In genomic region chrX:136958300-136958699, GRCm38 (mm10) we compare ENCODE assay signal across 10 mouse cellular contexts. TPM values are rescaled to one million over a fixed set of nuclear protein-coding genes. Genes with fewer than 3 reads are reported as not detected.
DNase-seq lines count a peak whose midpoint lies in the region; ATAC-seq and TF ChIP-seq lines count a peak whose summit lies in the region.
"Not testable (repeated sequence)": the region's sequence is repeated elsewhere in the genome, so short reads cannot be mapped to it uniquely, and the experiment has no call there.
"Had no signal": no experiment of that assay in that cellular context is flagged by ENCODE, and none has a peak within 500 bp of the region (broad histone marks: within the 10 kb centered on the region; RNA-seq: fewer than 3 reads in every experiment).

No protein-coding gene starts in this region.

- not testable (repeated sequence) for H3K9ac ChIP-seq in heart, embryonic 11.5 days (ENCODE audit: low read depth, low read length); hindbrain, embryonic 12.5 days; intestine, postnatal 0 days (ENCODE audit: low read depth, low read length); limb, embryonic 13.5 days; midbrain, embryonic 11.5 days (ENCODE audit: low read length); neural tube, embryonic 13.5 days

- H3K4me1 ChIP-seq in cerebellum, adult 2 months (ENCODE audit: control insufficient read depth, insufficient read depth, low read length); forebrain, embryonic 10.5 days; heart, embryonic 11.5 days (ENCODE audit: control insufficient read depth, insufficient read depth, low read length); hindbrain, embryonic 12.5 days; intestine, postnatal 0 days (replicated peaks; ENCODE audit: control insufficient read depth, insufficient read depth, low read length); limb, embryonic 13.5 days; midbrain, embryonic 11.5 days (ENCODE audit: control insufficient read depth, insufficient read depth, low read length); neural tube, embryonic 13.5 days (replicated peaks): not testable (repeated sequence)

- H3K27ac ChIP-seq in cerebellum, adult 2 months (ENCODE audit: insufficient read depth, low read length); forebrain, embryonic 10.5 days; heart, embryonic 11.5 days (ENCODE audit: low read depth, low read length); hindbrain, embryonic 12.5 days; intestine, postnatal 0 days (ENCODE audit: low read depth, low read length); limb, embryonic 13.5 days; midbrain, embryonic 11.5 days (ENCODE audit: low read depth, low read length); neural tube, embryonic 13.5 days (replicated peaks): not testable (repeated sequence)

- peak overlapping the region; percentile 51 for H3K4me2 ChIP-seq in heart, embryonic 11.5 days
- H3K4me2 ChIP-seq in hindbrain, embryonic 12.5 days (replicated peaks) = peak overlapping the region; percentile 44
- peak overlapping the region; percentile 54 for H3K4me2 ChIP-seq in intestine, postnatal 0 days (replicated peaks; ENCODE audit: low read depth)
- H3K4me2 ChIP-seq in limb, embryonic 13.5 days (replicated peaks) = peak overlapping the region; percentile 54
- H3K4me2 ChIP-seq in midbrain, embryonic 11.5 days = peak overlapping the region; percentile 36
- H3K4me2 ChIP-seq in neural tube, embryonic 13.5 days = peak overlapping the region; percentile 54

- H3K36me3 ChIP-seq in forebrain, embryonic 10.5 days (replicated peaks); heart, embryonic 11.5 days (ENCODE audit: control insufficient read depth, insufficient read depth, low read length); hindbrain, embryonic 12.5 days; intestine, postnatal 0 days (ENCODE audit: control insufficient read depth, insufficient read depth); limb, embryonic 13.5 days; midbrain, embryonic 11.5 days (ENCODE audit: control insufficient read depth, insufficient read depth, low read length); neural tube, embryonic 13.5 days: not testable (repeated sequence)

- not testable (repeated sequence) for TF ChIP-seq POLR2A in cerebellum, adult 2 months (IDR thresholded peaks at IDR 0.05; ENCODE audit: borderline replicate concordance, insufficient read depth, low read length)

- not testable (repeated sequence) for H3K27me3 ChIP-seq in cerebellum, adult 2 months (ENCODE audit: control insufficient read depth, insufficient read depth, low read length); forebrain, embryonic 10.5 days (ENCODE audit: poor library complexity, severe bottlenecking); heart, embryonic 11.5 days (ENCODE audit: control insufficient read depth, insufficient read depth, low read length); hindbrain, embryonic 12.5 days; intestine, postnatal 0 days (replicated peaks; ENCODE audit: control insufficient read depth, insufficient read depth, low read length); limb, embryonic 13.5 days; midbrain, embryonic 11.5 days (ENCODE audit: control insufficient read depth, insufficient read depth, low read length); neural tube, embryonic 13.5 days

- TF ChIP-seq CTCF in cerebellum, adult 2 months (IDR thresholded peaks at IDR 0.05; ENCODE audit: borderline replicate concordance, insufficient read depth, low read depth, low read length); intestine, postnatal 0 days (IDR thresholded peaks at IDR 0.05; ENCODE audit: low read depth): not testable (repeated sequence)

- not testable (repeated sequence) for H3K9me3 ChIP-seq in forebrain, embryonic 10.5 days; heart, embryonic 11.5 days (replicated peaks; ENCODE audit: control insufficient read depth, low read length); hindbrain, embryonic 12.5 days (replicated peaks); intestine, postnatal 0 days (ENCODE audit: control insufficient read depth); limb, embryonic 13.5 days; midbrain, embryonic 11.5 days (ENCODE audit: control insufficient read depth, low read length); neural tube, embryonic 13.5 days

- 45% methylated on average over 5 of the region's 5 CpGs for WGBS in cerebellum, adult 2 months
- 58% methylated on average over 5 of the region's 5 CpGs for WGBS in forebrain, embryonic 10.5 days
- WGBS in heart, embryonic 11.5 days (ENCODE audit: insufficient replicate concordance) = 61% methylated on average over 5 of the region's 5 CpGs
- WGBS in hindbrain, embryonic 12.5 days = 68% methylated on average over 5 of the region's 5 CpGs
- 51% methylated on average over 5 of the region's 5 CpGs for WGBS in intestine, postnatal 0 days
- WGBS in limb, embryonic 13.5 days = 59% methylated on average over 5 of the region's 5 CpGs
- 56% methylated on average over 5 of the region's 5 CpGs for WGBS in midbrain, embryonic 11.5 days
- 56% methylated on average over 5 of the region's 5 CpGs for WGBS in neural tube, embryonic 13.5 days

- DNase-seq in cerebellum, adult 2 months; forebrain, embryonic 10.5 days (ENCODE audit: extremely low spot score, low spot score); midbrain, embryonic 11.5 days (ENCODE audit: low spot score, missing footprints): not testable (repeated sequence)

- not testable (repeated sequence) for ATAC-seq in heart, embryonic 11.5 days (replicated peaks; ENCODE audit: insufficient number of reproducible peaks, low FRiP score, low TSS enrichment); intestine, postnatal 0 days; limb, embryonic 13.5 days (ENCODE audit: low FRiP score, low read depth)
- peak; percentile 39 for ATAC-seq in hindbrain, embryonic 12.5 days (ENCODE audit: low FRiP score)
- peak; percentile 49 for ATAC-seq in midbrain, embryonic 11.5 days (ENCODE audit: low FRiP score)
- peak; percentile 49 for ATAC-seq in neural tube, embryonic 13.5 days (ENCODE audit: low read depth)

- peak overlapping the region; percentile 42 for H3K4me3 ChIP-seq in cerebellum, adult 2 months (replicated peaks; ENCODE audit: insufficient read depth, low read depth, low read length)
- peak overlapping the region; percentile 46 for H3K4me3 ChIP-seq in forebrain, embryonic 10.5 days
- H3K4me3 ChIP-seq in heart, embryonic 11.5 days (ENCODE audit: low read depth, low read length) = 0 out of 2 replicates have a peak overlapping the region, but pooled peaks have one; percentile 10
- peak overlapping the region; percentile 34 for H3K4me3 ChIP-seq in hindbrain, embryonic 12.5 days
- H3K4me3 ChIP-seq in intestine, postnatal 0 days (ENCODE audit: low read depth, low read length); midbrain, embryonic 11.5 days (ENCODE audit: low read depth, low read length): not testable (repeated sequence)
- H3K4me3 ChIP-seq in limb, embryonic 13.5 days = peak overlapping the region; percentile 42
- peak overlapping the region; percentile 42 for H3K4me3 ChIP-seq in neural tube, embryonic 13.5 days

RNA-seq across cellular contexts. Expression of gene Tmsb15b2, which starts 17.0 kb away (rescaled TPM):
- polyA plus RNA-seq in cerebellum, adult 2 months (2012; rRNA removed) = 18.5 and 19.8 TPM in 2 replicates
- 39.9 and 42.3 TPM in 2 replicates for polyA plus RNA-seq in forebrain, embryonic 10.5 days (2016; fragmentation: Nextera tagmentation; extraction: Ambion mirVana)
- polyA plus RNA-seq in heart, embryonic 11.5 days (2014; fragmentation: Nextera tagmentation; extraction: Ambion mirVana) = 11.9 and 22.9 TPM in 2 replicates
- polyA plus RNA-seq in hindbrain, embryonic 12.5 days (2016; fragmentation: Nextera tagmentation; extraction: Ambion mirVana) = 82.4 and 101 TPM in 2 replicates
- polyA plus RNA-seq in intestine, postnatal 0 days (2015; fragmentation: Nextera tagmentation; extraction: Ambion mirVana) = 56.8 and 62.6 TPM in 2 replicates
- 76.7 and 90.3 TPM in 2 replicates for polyA plus RNA-seq in limb, embryonic 13.5 days (2015; fragmentation: Nextera tagmentation; extraction: Ambion mirVana)
- 60.9 and 62.2 TPM in 2 replicates for polyA plus RNA-seq in midbrain, embryonic 11.5 days (2014; fragmentation: Nextera tagmentation; extraction: Ambion mirVana)
- polyA plus RNA-seq in neural tube, embryonic 13.5 days (2015; fragmentation: Nextera tagmentation; extraction: Ambion mirVana) = 122 and 129 TPM in 2 replicates
- polyA plus RNA-seq: lung, adult 2 months had no signal

RNA-seq across cellular contexts. Expression of gene Tmsb15l, which starts 18.4 kb away (rescaled TPM):
- polyA plus RNA-seq in cerebellum, adult 2 months (2012; rRNA removed) = 6.4 and 7.7 TPM in 2 replicates
- 3.2 and 5.6 TPM in 2 replicates for polyA plus RNA-seq in forebrain, embryonic 10.5 days (2016; fragmentation: Nextera tagmentation; extraction: Ambion mirVana)
- polyA plus RNA-seq in heart, embryonic 11.5 days (2014; fragmentation: Nextera tagmentation; extraction: Ambion mirVana) = 1.3 and 4.3 TPM in 2 replicates
- 10.6 TPM in 2 replicates for polyA plus RNA-seq in hindbrain, embryonic 12.5 days (2016; fragmentation: Nextera tagmentation; extraction: Ambion mirVana)
- polyA plus RNA-seq in intestine, postnatal 0 days (2015; fragmentation: Nextera tagmentation; extraction: Ambion mirVana) = 3.7 and 7.0 TPM in 2 replicates
- 7.3 and 7.8 TPM in 2 replicates for polyA plus RNA-seq in limb, embryonic 13.5 days (2015; fragmentation: Nextera tagmentation; extraction: Ambion mirVana)
- polyA plus RNA-seq in midbrain, embryonic 11.5 days (2014; fragmentation: Nextera tagmentation; extraction: Ambion mirVana) = 6.1 and 7.7 TPM in 2 replicates
- polyA plus RNA-seq in neural tube, embryonic 13.5 days (2015; fragmentation: Nextera tagmentation; extraction: Ambion mirVana) = 12.3 and 13.1 TPM in 2 replicates

RNA-seq across cellular contexts. Expression of gene Tmsb15b1, which starts 18.4 kb away (rescaled TPM):
- polyA plus RNA-seq in cerebellum, adult 2 months (2012; rRNA removed) = 13.2 and 15.0 TPM in 2 replicates
- polyA plus RNA-seq in forebrain, embryonic 10.5 days (2016; fragmentation: Nextera tagmentation; extraction: Ambion mirVana) = 16.3 and 17.4 TPM in 2 replicates
- 12.4 and 13.3 TPM in 2 replicates for polyA plus RNA-seq in heart, embryonic 11.5 days (2014; fragmentation: Nextera tagmentation; extraction: Ambion mirVana)
- 28.8 and 37.6 TPM in 2 replicates for polyA plus RNA-seq in hindbrain, embryonic 12.5 days (2016; fragmentation: Nextera tagmentation; extraction: Ambion mirVana)
- 31.0 and 34.1 TPM in 2 replicates for polyA plus RNA-seq in intestine, postnatal 0 days (2015; fragmentation: Nextera tagmentation; extraction: Ambion mirVana)
- polyA plus RNA-seq in limb, embryonic 13.5 days (2015; fragmentation: Nextera tagmentation; extraction: Ambion mirVana) = 34.6 and 37.4 TPM in 2 replicates
- 26.4 and 30.1 TPM in 2 replicates for polyA plus RNA-seq in midbrain, embryonic 11.5 days (2014; fragmentation: Nextera tagmentation; extraction: Ambion mirVana)
- polyA plus RNA-seq in neural tube, embryonic 13.5 days (2015; fragmentation: Nextera tagmentation; extraction: Ambion mirVana) = 36.6 and 43.6 TPM in 2 replicates

RNA-seq across cellular contexts. Expression of gene H2bfm, which starts 31.2 kb away (rescaled TPM):
- not detected in 2 replicates for polyA plus RNA-seq in cerebellum, adult 2 months (2012; rRNA removed)
- not detected in 2 replicates for polyA plus RNA-seq in forebrain, embryonic 10.5 days (2016; fragmentation: Nextera tagmentation; extraction: Ambion mirVana)
- polyA plus RNA-seq in heart, embryonic 11.5 days (2014; fragmentation: Nextera tagmentation; extraction: Ambion mirVana) = not detected in 2 replicates
- polyA plus RNA-seq in hindbrain, embryonic 12.5 days (2016; fragmentation: Nextera tagmentation; extraction: Ambion mirVana) = not detected in 2 replicates
- polyA plus RNA-seq in intestine, postnatal 0 days (2015; fragmentation: Nextera tagmentation; extraction: Ambion mirVana) = not detected in 2 replicates
- not detected in 2 replicates for polyA plus RNA-seq in limb, embryonic 13.5 days (2015; fragmentation: Nextera tagmentation; extraction: Ambion mirVana)
- not detected in 2 replicates for polyA plus RNA-seq in midbrain, embryonic 11.5 days (2014; fragmentation: Nextera tagmentation; extraction: Ambion mirVana)
- not detected in 2 replicates for polyA plus RNA-seq in neural tube, embryonic 13.5 days (2015; fragmentation: Nextera tagmentation; extraction: Ambion mirVana)
- polyA plus RNA-seq: lung, adult 2 months; urinary bladder, adult 2 months had no signal

RNA-seq across cellular contexts. Expression of gene Zcchc18, which starts 34.7 kb away (rescaled TPM):
- 219 and 227 TPM in 2 replicates for polyA plus RNA-seq in cerebellum, adult 2 months (2012; rRNA removed)
- 53.7 and 62.2 TPM in 2 replicates for polyA plus RNA-seq in forebrain, embryonic 10.5 days (2016; fragmentation: Nextera tagmentation; extraction: Ambion mirVana)
- polyA plus RNA-seq in heart, embryonic 11.5 days (2014; fragmentation: Nextera tagmentation; extraction: Ambion mirVana) = 4.2 TPM in 2 replicates
- polyA plus RNA-seq in hindbrain, embryonic 12.5 days (2016; fragmentation: Nextera tagmentation; extraction: Ambion mirVana) = 136 and 137 TPM in 2 replicates
- polyA plus RNA-seq in intestine, postnatal 0 days (2015; fragmentation: Nextera tagmentation; extraction: Ambion mirVana) = 7.7 and 8.4 TPM in 2 replicates
- polyA plus RNA-seq in limb, embryonic 13.5 days (2015; fragmentation: Nextera tagmentation; extraction: Ambion mirVana) = 34.6 and 37.0 TPM in 2 replicates
- 85.9 and 89.2 TPM in 2 replicates for polyA plus RNA-seq in midbrain, embryonic 11.5 days (2014; fragmentation: Nextera tagmentation; extraction: Ambion mirVana)
- polyA plus RNA-seq in neural tube, embryonic 13.5 days (2015; fragmentation: Nextera tagmentation; extraction: Ambion mirVana) = 215 and 233 TPM in 2 replicates
